Mouse (Mus musculus) thymus, adult 2 months (tissue): ENCODE data around the gene Bard1. TPM values are rescaled to one million over a fixed set of nuclear protein-coding genes. Genes with fewer than 3 reads are reported as not detected.

Experiments
- DNase-seq: peaks from one replicate; pipeline ENCODE4 v3.0.0; 2021
- H3K27ac ChIP-seq: fragments of 200-500 bp; 2 replicates; pipeline ENCODE4 v1.5.1; 2012; ENCODE audit warnings: low read length, control low read depth; ENCODE audit not compliant: control insufficient read depth, insufficient read depth
- H3K27me3 ChIP-seq: fragments of 200-500 bp; 2 replicates; pipeline ENCODE4 v1.6.1; 2012; ENCODE audit warnings: mild to moderate bottlenecking, low read length, moderate library complexity, mixed read lengths; ENCODE audit not compliant: control insufficient read depth, insufficient read depth
- H3K36me3 ChIP-seq: fragments of 200-500 bp; 2 replicates; pipeline ENCODE4 v1.6.1; 2012; ENCODE audit warnings: mild to moderate bottlenecking, low read length, moderate library complexity; ENCODE audit not compliant: control insufficient read depth, insufficient read depth
- H3K4me1 ChIP-seq: fragments of 200-500 bp; replicated peaks from 2 replicates; pipeline ENCODE4 v1.6.1; 2012; ENCODE audit warnings: low read length; ENCODE audit not compliant: control insufficient read depth, insufficient read depth
- H3K4me3 ChIP-seq: fragments of 200-500 bp; 2 replicates; pipeline ENCODE4 v1.5.1; 2012; ENCODE audit warnings: mild to moderate bottlenecking, low read length, control low read depth, moderate library complexity; ENCODE audit not compliant: control insufficient read depth, insufficient read depth
- CTCF ChIP-seq: fragments of 200-500 bp; IDR thresholded peaks from 2 replicates; pipeline ENCODE4 v1.5.1; 2012; ENCODE audit warnings: mild to moderate bottlenecking, control low read depth, low read length, moderate library complexity, borderline replicate concordance; ENCODE audit not compliant: control insufficient read depth, poor library complexity, insufficient read depth; ENCODE audit errors: extremely low read depth
- POLR2A ChIP-seq: fragments of 200-500 bp; IDR thresholded peaks from 2 replicates; pipeline ENCODE4 v1.6.1; 2012; ENCODE audit warnings: mild to moderate bottlenecking, low read length, control low read depth, moderate library complexity; ENCODE audit not compliant: control insufficient read depth, poor library complexity, insufficient read depth; ENCODE audit errors: extremely low read depth
- WGBS: fragments of 180-500 bp; shearing (Covaris S2); methylation state at CpG from one replicate; pipeline ENCODE4 v1.1.7; 2018; 5-methylcytosine and 5-hydroxymethylcytosine counted together
- polyA plus RNA-seq: library from polyadenylated mRNA; depleted of rRNA; stranded (reverse); fragments of >200 nt; gene quantifications from 2 replicates; pipeline ENCODE4 v1.2.3, GENCODE M21; 2012; rRNA removed

Bard1 gene
- 9.8 and 14.4 TPM in 2 replicates for polyA plus RNA-seq

DNA sequence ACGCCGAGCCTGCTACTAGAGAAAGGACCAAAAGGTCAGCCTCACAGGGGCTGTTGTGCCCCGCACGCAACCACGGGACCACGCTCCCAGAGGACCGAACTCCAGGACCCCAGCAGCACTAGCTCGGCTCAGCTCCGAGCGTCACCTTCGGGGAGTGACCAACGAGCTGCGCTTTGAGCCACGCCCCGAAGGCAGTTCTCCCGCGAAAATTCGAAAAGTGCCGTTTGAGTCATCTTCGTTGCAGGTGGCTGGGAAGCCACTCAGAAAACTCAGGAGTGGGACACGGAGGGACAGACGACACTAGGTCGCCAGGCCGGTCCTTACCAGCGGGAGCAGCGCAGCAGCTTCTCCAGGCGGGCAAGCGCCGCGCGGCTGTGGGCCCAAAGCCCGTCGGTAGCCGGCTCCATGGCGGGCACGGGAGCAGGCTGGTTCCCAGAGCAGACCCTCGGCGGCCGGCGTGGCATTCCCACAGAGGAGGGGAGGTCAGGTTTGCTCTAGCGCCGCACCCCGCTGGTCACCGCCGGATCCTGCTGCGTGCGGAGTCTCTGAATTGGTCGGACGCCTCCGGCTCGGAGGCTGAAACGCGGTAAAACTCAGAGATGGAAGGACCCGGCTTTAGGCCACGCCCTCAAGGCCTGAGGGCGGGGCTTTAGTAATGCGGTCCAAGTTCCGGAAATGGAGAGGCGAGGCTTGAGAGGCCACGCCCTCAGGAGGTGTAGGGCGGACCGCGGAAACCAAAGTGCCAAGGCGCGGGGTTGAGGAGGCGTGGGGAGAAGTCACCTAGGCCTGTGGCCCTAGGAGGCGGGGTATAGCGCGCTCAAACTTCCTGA lies at the start of gene Bard1:
Gene Bard1, minus strand, starts transcription at position 803 of the 830 bp plus-strand sequence.
- under 1% methylated on average over 69 of the region's 69 CpGs for WGBS
- H3K27me3 ChIP-seq, result no peaks in the 10 kb centered on the region
- peak within 1 kb of the TSS; percentile 68 for H3K4me3 ChIP-seq
- H3K36me3 ChIP-seq, result no peaks in the 10 kb centered on the region
- peak; percentile 90 for DNase-seq
- peaks cover 13% of the 10 kb centered on the region for H3K4me1 ChIP-seq
- H3K27ac ChIP-seq, result peak within 1 kb of the TSS; percentile 55
- TF ChIP-seq CTCF, result 0 out of 2 replicates have a peak, but pooled peaks have one; percentile 18
- TF ChIP-seq POLR2A, result peak; percentile 79

- no peaks in the 10 kb centered on the region for H3K4me1 ChIP-seq
- H3K4me3 ChIP-seq, result no peak overlapping the region
- 90% methylated on average over 4 of the region's 4 CpGs for WGBS
- H3K27ac ChIP-seq, result no peak overlapping the region
- no peak for DNase-seq
- no peaks in the 10 kb centered on the region for H3K36me3 ChIP-seq
- no peak for TF ChIP-seq CTCF
- TF ChIP-seq POLR2A, result no peak
- no peaks in the 10 kb centered on the region for H3K27me3 ChIP-seq
These were observed 24.2 kb upstream of the Bard1 start for GRCm38 (mm10) chr1:71127171-71127570.

- 81% methylated on average over 2 of the region's 2 CpGs for WGBS
- no peaks in the 10 kb centered on the region for H3K36me3 ChIP-seq
- TF ChIP-seq POLR2A (no peak), CTCF (no peak)
- no peak overlapping the region for H3K4me3 ChIP-seq
- no peaks in the 10 kb centered on the region for H3K27me3 ChIP-seq
- no peak for DNase-seq
- H3K4me1 ChIP-seq, result peaks cover 4% of the 10 kb centered on the region; the same call in 1 of the 2 replicates
- H3K27ac ChIP-seq, result no peak overlapping the region
These were observed 15.6 kb upstream of the Bard1 start for GRCm38 (mm10) chr1:71118511-71118910.

GRCm38 (mm10) chr1:71117253-71117652 lies 14.3 kb upstream of the Bard1 start:
- no peak for DNase-seq
- no peak for TF ChIP-seq CTCF
- no peak for TF ChIP-seq POLR2A
- no peak overlapping the region for H3K27ac ChIP-seq
- no peaks in the 10 kb centered on the region for H3K36me3 ChIP-seq
- H3K4me1 ChIP-seq, result peaks cover 4% of the 10 kb centered on the region; the same call in 1 of the 2 replicates
- H3K4me3 ChIP-seq, result no peak overlapping the region
- H3K27me3 ChIP-seq, result no peaks in the 10 kb centered on the region
- WGBS, result 95% methylated on average over 4 of the region's 4 CpGs

DNA sequence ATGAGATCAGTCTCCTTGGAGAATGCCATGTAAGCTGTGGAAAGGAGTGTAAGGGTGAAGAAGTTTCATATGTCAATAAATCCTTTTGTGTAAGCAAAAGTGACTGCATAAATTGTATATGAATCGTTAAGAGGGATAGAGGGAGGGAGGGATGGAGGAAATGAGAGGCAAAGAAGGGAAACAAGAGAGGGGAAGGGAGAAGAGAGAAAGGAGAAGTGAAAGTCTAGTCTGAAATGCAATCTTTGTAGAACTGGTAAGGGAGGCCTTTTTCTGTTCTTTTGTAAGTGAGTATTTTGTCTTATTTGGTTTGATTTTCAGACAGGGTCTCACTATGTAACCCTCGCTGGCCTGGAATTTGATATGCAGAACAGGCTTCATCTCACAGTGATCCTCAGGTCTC lies 12.8 kb upstream of the Bard1 start:
- DNase-seq, result no peak
- Histone ChIP-seq H3K27me3 (no peaks in the 10 kb centered on the region), H3K36me3 (no peaks in the 10 kb centered on the region), H3K4me3 (no peak overlapping the region), H3K27ac (no peak overlapping the region), H3K4me1 (peaks cover 4% of the 10 kb centered on the region; the same call in 1 of the 2 replicates)
- TF ChIP-seq POLR2A, result no peak
- no peak for TF ChIP-seq CTCF
- 46% methylated on average over 2 of the region's 2 CpGs for WGBS

GRCm38 (mm10) chr1:71109858-71110257 lies 6.9 kb upstream of the Bard1 start:
- Histone ChIP-seq H3K4me1 (peaks cover under 1% of the 10 kb centered on the region; the same call in 1 of the 2 replicates), H3K27me3 (no peaks in the 10 kb centered on the region), H3K36me3 (no peaks in the 10 kb centered on the region), H3K27ac (no peak overlapping the region), H3K4me3 (no peak overlapping the region)
- WGBS, result 97% methylated on average over 10 of the region's 10 CpGs
- TF ChIP-seq POLR2A (no peak), CTCF (no peak)
- no peak for DNase-seq
